Comparison of ENCODE assay signal across 8 mouse cellular contexts in the genomic region with DNA sequence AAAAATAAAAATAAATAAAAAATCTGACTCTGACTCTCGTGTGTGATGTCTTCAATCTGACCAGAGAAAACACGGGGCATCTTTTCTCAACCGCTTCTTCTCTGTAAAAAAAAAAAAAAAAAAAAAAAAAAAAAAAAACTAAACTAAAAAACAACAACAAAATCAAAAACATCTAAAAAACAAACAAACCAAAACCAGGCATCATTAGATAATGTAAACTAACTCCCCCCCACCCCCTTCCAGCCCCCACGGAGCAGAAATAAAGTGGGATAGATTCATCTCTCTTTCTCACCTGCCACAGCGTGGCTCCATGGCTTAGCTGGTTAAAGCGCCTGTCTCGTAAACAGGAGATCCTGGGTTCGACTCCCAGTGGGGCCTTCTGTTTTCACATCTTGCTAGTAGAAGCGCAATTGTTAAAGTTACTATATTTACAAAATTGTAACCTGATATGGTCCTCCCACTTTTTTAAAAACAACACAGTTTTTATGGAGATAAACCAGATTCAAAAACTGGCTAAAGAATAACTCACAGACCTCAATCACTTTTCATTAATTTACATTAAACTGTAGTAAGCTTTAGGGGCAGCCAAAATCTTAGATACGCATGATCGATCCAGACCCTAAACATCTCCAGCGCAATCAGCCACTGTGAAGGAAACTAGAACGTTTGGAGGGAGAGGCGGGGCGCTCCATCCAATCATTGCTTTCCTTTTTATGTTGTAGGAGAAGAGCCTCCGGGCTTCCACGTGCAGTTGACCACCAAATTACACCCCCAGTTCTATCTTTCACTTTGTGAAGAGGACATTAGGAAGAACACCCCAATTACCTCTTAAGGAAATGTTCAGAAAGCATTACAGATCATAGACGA. TPM values are rescaled to one million over a fixed set of nuclear protein-coding genes. Genes with fewer than 3 reads are reported as not detected.
A peak's percentile ranks its signal among the peaks of the same experiment; 100 is the strongest.
DNase-seq lines count a peak whose midpoint lies in the region; ATAC-seq and TF ChIP-seq lines count a peak whose summit lies in the region.

No protein-coding gene starts in this region.

- no peak for DNase-seq in gastrocnemius, adult 2 months
- DNase-seq in gastrocnemius, adult 8-10 months (ENCODE audit: low spot score in 2 of 2) = no peak
- DNase-seq in MEL-GATA-1-ER (ENCODE audit: extremely low read depth, low read depth) = peak; percentile 62
- DNase-seq in hindbrain, postnatal 0 days (ENCODE audit: low spot score) = peak; percentile 71
- peak; percentile 65 for DNase-seq in liver, embryonic 11.5 days (ENCODE audit: low spot score)
- peak; percentile 36 to 45 for DNase-seq in right cerebral cortex, postnatal 36 days (ENCODE audit: low spot score in 2 of 2)
- DNase-seq in adipocyte (ENCODE audit: low spot score) = no peak

- 0 out of 2 replicates have a peak, but pooled peaks cover 6% of the 10 kb centered on the region for H3K27me3 ChIP-seq in embryonic facial prominence, embryonic 12.5 days
- H3K27me3 ChIP-seq in hindbrain, postnatal 0 days (ENCODE audit: insufficient read depth, low read length) = no peaks in the 10 kb centered on the region
- H3K27me3 ChIP-seq in liver, embryonic 11.5 days (replicated peaks; ENCODE audit: control insufficient read depth, insufficient read depth, low read length) = peaks cover 5% of the 10 kb centered on the region; the same call in 1 of the 2 replicates

- no peak for TF ChIP-seq CTCF in gastrocnemius, adult 2 months (IDR thresholded peaks at IDR 0.05)
- no peak for TF ChIP-seq CTCF in hindbrain, postnatal 0 days (IDR thresholded peaks at IDR 0.05; ENCODE audit: low read depth)

- H3K4me3 ChIP-seq in gastrocnemius, adult 2 months = peak overlapping the region; percentile 40
- H3K4me3 ChIP-seq in embryonic facial prominence, embryonic 12.5 days = peak overlapping the region; percentile 29
- peak overlapping the region; percentile 40 for H3K4me3 ChIP-seq in hindbrain, postnatal 0 days (ENCODE audit: low read length)
- H3K4me3 ChIP-seq in liver, embryonic 11.5 days (ENCODE audit: low read depth, low read length) = peak overlapping the region; percentile 48

- no peaks in the 10 kb centered on the region for H3K9me3 ChIP-seq in embryonic facial prominence, embryonic 12.5 days
- H3K9me3 ChIP-seq in hindbrain, postnatal 0 days (ENCODE audit: low read length) = no peaks in the 10 kb centered on the region
- no peaks in the 10 kb centered on the region for H3K9me3 ChIP-seq in liver, embryonic 11.5 days (ENCODE audit: control insufficient read depth, low read length)

- intact Hi-C loops in gastrocnemius, adult 2 months (cut with DNase I) = loop anchor here (10.0 kb wide), 1 partner anchor 88 kb away; no protein-coding TSS in a partner anchor

- H3K36me3 ChIP-seq in embryonic facial prominence, embryonic 12.5 days = no peaks in the 10 kb centered on the region
- H3K36me3 ChIP-seq in hindbrain, postnatal 0 days (ENCODE audit: insufficient read depth, low read length) = no peaks in the 10 kb centered on the region
- H3K36me3 ChIP-seq in liver, embryonic 11.5 days (ENCODE audit: control insufficient read depth, insufficient read depth, low read length) = no peaks in the 10 kb centered on the region

- no peak for ATAC-seq in embryonic facial prominence, embryonic 12.5 days (ENCODE audit: insufficient number of reproducible peaks, insufficient read depth, low FRiP score, low TSS enrichment)
- ATAC-seq in hindbrain, postnatal 0 days = no peak
- no peak for ATAC-seq in liver, embryonic 11.5 days (replicated peaks; ENCODE audit: low FRiP score)

- H3K27ac ChIP-seq in gastrocnemius, adult 2 months = no peak overlapping the region
- no peak overlapping the region for H3K27ac ChIP-seq in embryonic facial prominence, embryonic 12.5 days
- H3K27ac ChIP-seq in hindbrain, postnatal 0 days = no peak overlapping the region
- H3K27ac ChIP-seq in liver, embryonic 11.5 days (ENCODE audit: low read depth, low read length) = no peak overlapping the region

- no peak overlapping the region for H3K9ac ChIP-seq in embryonic facial prominence, embryonic 12.5 days
- no peak overlapping the region for H3K9ac ChIP-seq in hindbrain, postnatal 0 days (replicated peaks; ENCODE audit: low read length)
- no peak overlapping the region for H3K9ac ChIP-seq in liver, embryonic 11.5 days (ENCODE audit: low read depth, low read length)

- peak overlapping the region; percentile 45 for H3K4me2 ChIP-seq in embryonic facial prominence, embryonic 12.5 days (replicated peaks)
- H3K4me2 ChIP-seq in hindbrain, postnatal 0 days (ENCODE audit: low read depth, low read length) = peak overlapping the region; percentile 58
- peak overlapping the region; percentile 70 for H3K4me2 ChIP-seq in liver, embryonic 11.5 days

- H3K4me1 ChIP-seq in embryonic facial prominence, embryonic 12.5 days = 0 out of 2 replicates have a peak, but pooled peaks cover 4% of the 10 kb centered on the region
- no peaks in the 10 kb centered on the region for H3K4me1 ChIP-seq in hindbrain, postnatal 0 days (ENCODE audit: insufficient read depth, low read length)
- peaks cover 3% of the 10 kb centered on the region; the same call in 1 of the 2 replicates for H3K4me1 ChIP-seq in liver, embryonic 11.5 days (replicated peaks; ENCODE audit: control insufficient read depth, insufficient read depth, low read length)

- WGBS in embryonic facial prominence, embryonic 12.5 days = 11% methylated on average over 18 of the region's 18 CpGs
- WGBS in hindbrain, postnatal 0 days = 13% methylated on average over 18 of the region's 18 CpGs
- 15% methylated on average over 18 of the region's 18 CpGs for WGBS in liver, embryonic 11.5 days

RNA-seq across cellular contexts. Expression of a gene that starts 10.8 kb away (rescaled TPM):
- not detected for total RNA-seq in gastrocnemius, adult 2 months (2021)
- total RNA-seq in gastrocnemius, adult 8-10 months (2022) = not detected
- polyA plus RNA-seq in embryonic facial prominence, embryonic 12.5 days (2016; fragmentation: Nextera tagmentation; extraction: Ambion mirVana) = 0.13 and 0.55 TPM in 2 replicates
- total RNA-seq in hindbrain, postnatal 0 days (2014; rRNA removed) = 0.32 and 0.84 TPM in 2 replicates
- polyA plus RNA-seq in hindbrain, postnatal 0 days (2015; fragmentation: Nextera tagmentation; extraction: Ambion mirVana) = 0.59 and 0.61 TPM in 2 replicates
- not detected in 2 replicates for polyA plus RNA-seq in liver, embryonic 11.5 days (2014; fragmentation: Nextera tagmentation; extraction: Ambion mirVana)

RNA-seq across cellular contexts. Expression of a gene that starts 24.0 kb away (rescaled TPM):
- total RNA-seq in gastrocnemius, adult 2 months (2021) = not detected
- not detected for total RNA-seq in gastrocnemius, adult 8-10 months (2022)
- polyA plus RNA-seq in embryonic facial prominence, embryonic 12.5 days (2016; fragmentation: Nextera tagmentation; extraction: Ambion mirVana) = not detected in 2 replicates
- not detected in 2 replicates for total RNA-seq in hindbrain, postnatal 0 days (2014; rRNA removed)
- not detected in 2 replicates for polyA plus RNA-seq in hindbrain, postnatal 0 days (2015; fragmentation: Nextera tagmentation; extraction: Ambion mirVana)
- not detected in 2 replicates for polyA plus RNA-seq in liver, embryonic 11.5 days (2014; fragmentation: Nextera tagmentation; extraction: Ambion mirVana)

RNA-seq across cellular contexts. Expression of a gene that starts 30.2 kb away (rescaled TPM):
- not detected for total RNA-seq in gastrocnemius, adult 2 months (2021)
- not detected for total RNA-seq in gastrocnemius, adult 8-10 months (2022)
- polyA plus RNA-seq in embryonic facial prominence, embryonic 12.5 days (2016; fragmentation: Nextera tagmentation; extraction: Ambion mirVana) = not detected in 2 replicates
- not detected in 2 replicates for total RNA-seq in hindbrain, postnatal 0 days (2014; rRNA removed)
- polyA plus RNA-seq in hindbrain, postnatal 0 days (2015; fragmentation: Nextera tagmentation; extraction: Ambion mirVana) = not detected in 2 replicates
- not detected in 2 replicates for polyA plus RNA-seq in liver, embryonic 11.5 days (2014; fragmentation: Nextera tagmentation; extraction: Ambion mirVana)

RNA-seq across cellular contexts. Expression of a gene that starts 39.9 kb away (rescaled TPM):
- total RNA-seq in gastrocnemius, adult 2 months (2021) = 1 to 10 TPM; 6.9 to 8.7 TPM
- total RNA-seq in gastrocnemius, adult 8-10 months (2022) = 10 to 100 TPM in 1 of 4 experiments, 1 to 10 TPM in 3; 7.7 to 10.5 (median 8.5) TPM
- 17.4 and 19.2 TPM in 2 replicates for polyA plus RNA-seq in embryonic facial prominence, embryonic 12.5 days (2016; fragmentation: Nextera tagmentation; extraction: Ambion mirVana)
- 4.0 and 5.3 TPM in 2 replicates for total RNA-seq in hindbrain, postnatal 0 days (2014; rRNA removed)
- 7.7 and 8.1 TPM in 2 replicates for polyA plus RNA-seq in hindbrain, postnatal 0 days (2015; fragmentation: Nextera tagmentation; extraction: Ambion mirVana)
- 10.2 and 12.0 TPM in 2 replicates for polyA plus RNA-seq in liver, embryonic 11.5 days (2014; fragmentation: Nextera tagmentation; extraction: Ambion mirVana)

Comparison
In these comparisons a context has a peak if more than half of its experiments do, and no peak if none do; other contexts are left out.
1. DNase-seq: peak in MEL-GATA-1-ER (single experiment), hindbrain, postnatal 0 days (single experiment), liver, embryonic 11.5 days (single experiment) and right cerebral cortex, postnatal 36 days (2 of 2); none in gastrocnemius, adult 2 months (single experiment), gastrocnemius, adult 8-10 months (0 of 2) and adipocyte (single experiment).
2. Peak in every context shown above with its lines, with median percentiles within 50 percentile points of each other: H3K4me3 ChIP-seq and H3K4me2 ChIP-seq.